Mouse (Mus musculus) adrenal gland, adult 2 months (tissue): ENCODE measurements around the gene Trim26. TPM values are rescaled to one million over a fixed set of nuclear protein-coding genes. Genes with fewer than 3 reads are reported as not detected.
"Not testable (repeated sequence)": the region's sequence is repeated elsewhere in the genome, so short reads cannot be mapped to it uniquely, and the experiment has no call there.

ENCODE experiments used
- DNase-seq: peaks from one replicate; pipeline ENCODE4 v3.0.0; 2021
- polyA plus RNA-seq: library from polyadenylated mRNA; depleted of rRNA; stranded (reverse); fragments of >200 nt; gene quantifications from 2 replicates; pipeline ENCODE4 v1.2.3, GENCODE M21; 2012
- total RNA-seq, 2 experiments: library from RNA; stranded (reverse); gene quantifications; 2 replicates each; pipeline ENCODE4 v1.2.3; 2021

The Trim26 gene
- total and polyA plus RNA-seq, 3 experiments: 40.9 to 54.6 (median 49.1) TPM

- no peak for DNase-seq
Observed at GRCm38 (mm10) chr17:36851627-36852026, 14.7 kb downstream of the Trim26 start.

- no peak for DNase-seq
Observed at GRCm38 (mm10) chr17:36855484-36855883, 18.6 kb downstream of the Trim26 start.

DNA sequence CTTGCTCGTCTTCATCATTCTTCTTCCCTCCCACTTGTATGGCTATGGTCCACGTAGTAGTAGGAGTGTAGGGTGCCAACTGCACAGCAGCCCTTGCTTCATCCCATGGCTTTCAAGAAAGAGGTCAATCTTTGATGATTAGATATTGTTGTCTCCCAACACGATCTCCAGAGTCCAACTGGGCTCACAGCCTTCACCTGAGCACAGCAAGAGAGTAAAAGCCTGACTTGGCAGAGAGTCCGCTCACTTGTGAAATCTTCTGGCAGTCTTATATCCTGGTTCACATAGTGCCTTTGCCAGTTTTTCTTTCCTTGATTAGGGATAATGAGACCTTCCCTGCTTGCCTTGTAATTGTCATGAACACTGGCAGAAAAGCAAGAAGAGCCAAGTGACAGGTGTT lies 19.3 kb downstream of the Trim26 start:
- no peak for DNase-seq

- DNase-seq: no peak
Observed at GRCm38 (mm10) chr17:36858181-36858580, 21.2 kb downstream of the Trim26 start.

DNA sequence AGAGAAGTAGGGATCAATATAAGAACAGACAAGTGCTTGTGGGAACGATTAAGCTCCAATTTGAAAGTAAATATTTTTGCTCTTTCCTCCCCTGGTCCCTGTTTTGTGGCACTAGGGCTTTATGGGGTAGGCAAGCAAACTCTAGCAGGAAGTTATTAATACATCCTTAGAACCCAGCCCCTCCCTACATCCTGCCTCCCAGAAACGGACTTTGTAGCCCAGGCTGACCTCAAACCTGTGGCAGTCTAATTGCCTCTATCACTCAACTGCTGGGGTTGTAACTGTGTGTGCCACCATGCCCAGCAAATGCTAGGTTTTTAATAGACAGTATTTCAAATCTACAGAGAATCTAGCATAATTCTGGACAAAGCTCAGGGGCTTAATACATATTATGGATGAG lies 24.7 kb downstream of the Trim26 start:
- DNase-seq: no peak

GRCm38 (mm10) chr17:36866719-36867527 lies 30.0 kb downstream of the Trim26 start, which contains the start of gene Trim15:
TSS of gene Trim15 (minus strand) at chr17:36867210.
- no peak for DNase-seq

GRCm38 (mm10) chr17:36868836-36869235 lies 31.9 kb downstream of the Trim26 start:
- no peak for DNase-seq

DNA sequence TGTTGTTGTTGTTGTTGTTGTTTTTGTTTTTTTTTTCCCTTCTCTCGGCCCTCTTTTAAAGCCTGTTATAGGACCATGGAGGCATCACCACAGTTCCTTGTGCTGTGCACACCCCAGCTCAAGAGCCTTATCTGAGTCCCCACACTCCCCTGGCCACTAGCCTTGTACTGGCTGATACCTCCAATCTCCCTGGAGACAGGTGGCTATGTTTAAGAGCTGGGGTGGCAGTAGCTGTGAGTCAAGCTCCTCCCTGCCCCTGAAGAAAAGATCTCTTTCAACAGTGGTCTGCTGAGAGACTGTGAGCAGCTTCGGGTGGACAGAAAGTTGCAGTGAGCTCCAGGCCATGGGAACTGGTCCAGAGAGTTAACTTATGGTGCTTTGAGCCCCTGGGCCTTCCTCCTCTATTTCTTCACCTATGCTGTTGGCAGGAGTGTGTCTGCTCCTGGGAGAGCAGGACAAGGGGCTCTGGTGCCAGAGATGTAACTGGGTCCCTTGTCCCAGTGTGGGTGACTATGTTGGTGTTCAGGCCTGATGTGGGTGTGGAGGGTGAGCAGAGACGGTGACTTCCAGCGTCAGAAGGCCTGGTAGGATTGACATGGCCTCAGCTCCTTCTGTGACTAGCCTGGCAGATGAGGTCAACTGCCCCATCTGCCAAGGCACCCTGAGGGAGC lies 32.5 kb downstream of the Trim26 start, which contains the start of gene Trim10:
Trim10 (plus strand) TSS at position 291 of the 671 bp plus-strand sequence.
- no peak for DNase-seq

DNA sequence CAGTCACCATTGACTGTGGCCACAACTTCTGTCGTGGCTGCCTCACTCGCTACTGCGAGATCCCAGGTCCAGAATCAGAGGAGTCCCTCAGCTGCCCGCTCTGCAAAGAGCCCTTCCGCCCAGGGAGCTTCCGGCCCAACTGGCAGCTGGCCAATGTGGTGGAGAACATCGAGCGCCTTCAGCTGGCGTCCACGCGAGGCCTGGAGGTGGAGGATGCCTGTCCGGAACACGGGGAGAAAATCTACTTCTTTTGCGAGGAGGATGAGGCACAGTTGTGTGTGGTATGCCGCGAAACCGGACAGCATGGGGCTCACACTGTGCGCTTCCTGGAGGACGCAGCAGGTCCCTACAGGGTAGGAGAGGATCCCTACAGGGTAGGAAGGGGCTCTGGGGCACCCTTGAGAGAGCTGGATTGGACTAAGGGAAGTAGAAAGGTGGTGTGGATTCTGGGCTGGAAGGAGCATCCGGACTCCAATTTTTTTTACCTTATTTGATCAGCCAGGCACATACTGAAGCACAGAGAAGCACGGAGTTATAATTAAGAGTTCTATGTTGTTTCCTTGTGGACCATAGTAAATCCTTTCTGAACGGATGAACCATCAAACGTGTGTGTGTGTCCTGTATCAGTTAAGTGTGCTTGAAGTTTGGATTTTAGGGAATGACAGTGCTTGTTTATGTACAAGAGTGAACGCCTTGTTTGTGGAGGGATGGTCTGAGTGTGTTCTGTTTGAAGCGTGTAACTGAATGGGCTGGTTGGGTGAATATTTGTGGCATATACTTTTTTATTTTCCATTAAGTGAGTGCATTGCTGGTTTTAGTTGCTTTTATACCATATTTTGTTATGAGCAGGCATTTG lies 33.2 kb downstream of the Trim26 start:
- DNase-seq: no peak

GRCm38 (mm10) chr17:36874636-36875035 lies 37.7 kb downstream of the Trim26 start:
- DNase-seq: no peak

DNA sequence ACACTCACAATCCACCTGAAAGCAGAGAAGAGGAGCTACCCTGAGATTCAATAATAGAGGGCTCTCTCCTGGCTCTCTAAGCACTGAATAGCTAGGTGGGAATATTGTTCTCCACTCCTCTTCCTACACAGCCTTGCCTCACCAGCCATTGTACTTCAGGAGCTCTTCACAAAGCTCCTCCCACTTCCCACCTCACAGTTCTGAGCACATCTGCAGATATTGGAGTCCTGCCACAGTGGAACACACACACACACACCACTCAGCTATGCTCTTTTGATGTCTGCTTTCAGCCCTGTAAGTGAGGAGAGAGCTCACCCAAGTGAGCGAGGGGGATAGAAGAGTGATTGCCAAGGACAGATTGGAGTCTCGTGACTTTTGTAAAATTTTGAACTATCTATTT lies 46.4 kb downstream of the Trim26 start:
- no peak for DNase-seq

GRCm38 (mm10) chr17:36885132-36885790 lies 48.3 kb downstream of the Trim26 start:
- no peak for DNase-seq

DNA sequence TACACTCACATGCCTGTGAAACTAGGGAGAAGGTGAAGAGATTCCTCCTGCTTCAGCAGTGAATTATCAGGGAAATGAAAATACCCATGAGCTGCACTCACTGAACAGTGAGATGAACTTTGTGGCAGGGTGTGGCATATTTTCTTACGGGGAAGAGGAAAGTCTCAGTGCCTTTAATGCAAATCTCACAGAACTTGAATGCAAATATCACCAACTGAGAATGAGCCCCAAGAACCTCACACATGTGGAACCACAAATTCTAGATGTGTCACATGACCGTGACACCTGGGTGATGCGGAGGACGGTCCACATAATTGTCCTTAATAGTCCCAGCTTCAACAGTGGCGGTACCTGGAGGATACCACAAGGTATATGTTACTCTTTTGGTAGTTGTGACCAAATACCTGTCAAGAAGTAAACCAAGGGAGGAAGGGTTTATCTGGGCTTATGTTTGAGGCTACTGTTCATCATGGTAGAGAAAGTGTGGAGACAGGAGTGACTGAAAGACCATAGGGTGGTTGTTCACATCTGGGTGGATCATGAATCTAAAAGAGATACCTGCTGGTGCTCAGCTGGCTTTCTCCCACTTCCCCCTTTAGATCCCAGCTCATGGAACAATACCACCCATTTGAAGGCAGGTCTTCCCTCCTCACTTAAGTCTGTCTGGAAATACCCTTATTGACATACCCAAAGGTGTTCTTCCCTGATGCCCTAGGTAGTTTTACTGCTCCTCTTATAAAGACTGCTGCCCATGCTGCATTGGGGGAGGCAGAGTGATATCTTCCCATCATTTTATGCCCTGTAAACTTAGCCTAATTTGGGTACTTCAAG lies 53.4 kb downstream of the Trim26 start, which contains the start of gene Trim40:
Trim40 (minus strand) TSS at position 51 of the 831 bp plus-strand sequence.
- DNase-seq: no peak

- DNase-seq: not testable (repeated sequence)
Observed at GRCm38 (mm10) chr17:36891496-36891895, 54.6 kb downstream of the Trim26 start.

DNA sequence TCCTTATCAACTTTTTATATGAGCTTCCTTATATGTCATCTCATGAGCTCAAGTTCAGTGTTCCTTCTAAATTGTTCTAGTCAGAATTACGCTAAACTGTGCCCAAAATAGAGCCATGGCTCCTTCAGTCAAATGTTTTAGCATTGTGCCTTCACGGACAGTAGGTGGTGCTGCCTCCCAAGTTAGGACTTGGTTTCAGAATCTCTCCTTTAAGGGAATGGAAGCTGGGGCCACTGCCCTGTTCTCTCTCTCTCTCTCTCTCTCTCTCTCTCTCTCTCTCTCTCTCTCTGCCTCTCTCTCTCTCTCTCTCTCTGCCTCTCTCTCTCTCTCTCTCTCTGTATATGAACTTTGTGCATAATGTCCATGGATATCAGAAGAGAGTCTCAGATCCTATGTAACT lies 55.4 kb downstream of the Trim26 start:
- peak; percentile 19 for DNase-seq

GRCm38 (mm10) chr17:36893387-36893786 lies 56.5 kb downstream of the Trim26 start:
- DNase-seq: no peak

DNA sequence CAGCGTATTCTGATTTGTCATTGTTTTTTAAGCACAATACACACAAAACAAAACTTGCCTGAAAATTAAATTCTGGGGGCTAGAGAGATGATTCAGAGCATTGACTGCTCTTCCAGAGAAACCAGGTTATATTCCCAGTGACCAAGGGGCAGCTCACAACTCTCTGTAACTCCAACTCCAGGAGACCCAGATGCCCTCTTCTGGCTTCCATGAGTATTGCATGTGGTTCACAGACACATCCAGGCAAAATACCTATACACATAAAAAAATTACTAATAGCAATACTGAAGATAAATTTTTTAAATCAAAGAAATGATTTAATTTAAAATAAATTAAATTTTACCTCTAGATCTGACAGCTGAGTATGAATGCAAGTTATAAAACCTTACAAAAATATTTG lies 59.6 kb downstream of the Trim26 start:
- peak; percentile 24 for DNase-seq

DNA sequence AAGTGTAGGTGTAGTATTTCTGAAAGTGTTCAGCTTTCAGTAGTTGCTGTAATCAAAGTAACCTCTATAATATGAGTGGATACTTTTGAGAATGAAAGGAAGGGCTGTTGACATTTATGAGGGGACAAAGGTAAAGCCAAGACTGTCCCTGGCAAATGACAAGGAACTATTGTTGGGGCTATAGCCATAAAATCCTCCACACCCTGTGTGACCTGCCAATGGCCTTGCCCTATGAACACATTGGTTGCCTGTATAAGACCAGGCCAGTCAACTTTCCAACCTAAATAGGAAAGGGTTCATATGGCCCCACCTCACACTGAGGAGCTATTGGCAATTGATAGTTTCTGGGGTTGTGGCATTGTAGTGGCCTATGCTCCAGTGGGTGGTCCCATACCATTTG lies 60.1 kb downstream of the Trim26 start:
- no peak for DNase-seq

- DNase-seq: no peak
Observed at GRCm38 (mm10) chr17:36897552-36898205, 60.7 kb downstream of the Trim26 start, which contains the start of gene Trim31. TSS of gene Trim31 (plus strand) at chr17:36898118.

DNA sequence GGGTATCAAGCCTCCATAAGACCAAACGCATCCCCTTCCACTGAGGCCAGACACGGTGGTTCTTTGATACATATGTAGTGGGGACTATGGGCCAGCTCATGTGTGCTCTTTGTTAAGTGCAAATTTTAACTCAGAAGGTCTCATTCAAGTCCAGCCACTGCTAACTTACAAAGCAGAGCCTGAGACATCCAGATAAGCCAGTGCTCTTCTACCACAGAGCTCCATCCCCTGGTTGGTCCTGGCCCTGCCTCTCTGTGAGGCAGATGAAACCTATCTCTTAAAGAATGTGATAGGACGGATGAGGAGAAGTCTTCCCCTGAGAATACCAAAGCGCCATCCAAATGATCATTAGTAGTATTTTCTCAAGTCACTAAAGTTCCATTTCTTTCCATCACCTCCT lies 62.4 kb downstream of the Trim26 start:
- no peak for DNase-seq
